Mouse (Mus musculus): ENCODE data around the gene Tmem35b.

DNA sequence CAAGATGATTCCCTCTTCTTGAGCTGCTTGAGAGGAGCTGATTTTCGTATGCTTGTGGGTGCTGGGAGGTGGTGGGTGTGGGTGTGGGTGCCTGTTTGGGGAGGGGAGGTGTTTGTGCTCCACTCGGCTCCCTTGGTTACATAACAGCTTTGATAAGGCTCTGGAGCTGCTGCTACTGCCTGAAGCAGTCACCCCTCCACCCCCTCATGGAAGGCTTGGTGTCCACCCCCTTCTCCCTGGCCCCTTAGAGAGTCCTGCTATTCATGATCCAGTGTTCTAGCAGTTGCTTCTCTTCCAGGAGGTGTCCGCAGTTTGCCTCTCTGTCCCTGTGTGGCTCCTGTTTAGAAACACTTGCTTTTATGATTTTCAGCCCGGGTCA lies 51.4 kb downstream of the Tmem35b start:
- TF ChIP-seq SRF (IDR thresholded peaks at IDR 0.05; ENCODE audit: control insufficient read depth, insufficient read length, low read depth): no peak
- TF ChIP-seq POLR2A (IDR thresholded peaks at IDR 0.05; ENCODE audit: insufficient read length, low read depth): no peak
- TF ChIP-seq E2F4 (IDR thresholded peaks at IDR 0.05; ENCODE audit: insufficient read depth): no peak
- no peak for TF ChIP-seq MAX (IDR thresholded peaks at IDR 0.05; ENCODE audit: low read depth)
- TF ChIP-seq MYOD1 (IDR thresholded peaks at IDR 0.05; ENCODE audit: control insufficient read depth in 1 of 3, insufficient read length in 2 of 3, low read depth in 2 of 3): no peak
- no peak for TF ChIP-seq MYOG (IDR thresholded peaks at IDR 0.05; ENCODE audit: control insufficient read depth in 1 of 3, insufficient read depth in 1 of 3, insufficient read length in 2 of 3, low read depth in 2 of 3)
- no peak for TF ChIP-seq POLR2AphosphoS2 (IDR thresholded peaks at IDR 0.05; ENCODE audit: insufficient read length, low read depth)
- TF ChIP-seq USF1 (IDR thresholded peaks at IDR 0.05; ENCODE audit: low read depth): no peak
- TF ChIP-seq REST (IDR thresholded peaks at IDR 0.05; ENCODE audit: insufficient read depth, insufficient read length): no peak
- no peak for TF ChIP-seq TCF12 (IDR thresholded peaks at IDR 0.05; ENCODE audit: insufficient read depth, poor library complexity, severe bottlenecking)
- no peak for TF ChIP-seq CEBPB (IDR thresholded peaks at IDR 0.05; ENCODE audit: insufficient read depth, poor library complexity, severe bottlenecking)
- no peak for TF ChIP-seq TCF3 (IDR thresholded peaks at IDR 0.05; ENCODE audit: insufficient read length, low read depth)

All from myocyte (in vitro differentiated cells).